In genomic region chr5:123139722-123140627, GRCm38 (mm10) we compare ENCODE assay signal across 9 mouse cellular contexts. TPM values are rescaled to one million over a fixed set of nuclear protein-coding genes. Genes with fewer than 3 reads are reported as not detected.
DNase-seq lines count a peak whose midpoint lies in the region; ATAC-seq and TF ChIP-seq lines count a peak whose summit lies in the region.
"Had no signal": no experiment of that assay in that cellular context is flagged by ENCODE, and none has a peak within 500 bp of the region (broad histone marks: within the 10 kb centered on the region; RNA-seq: fewer than 3 reads in every experiment).

No protein-coding gene starts in this region.

- H3K4me2 ChIP-seq in forebrain, embryonic 16.5 days (ENCODE audit: low read length) = peak overlapping the region; percentile 99
- H3K4me2 ChIP-seq in kidney, postnatal 0 days (ENCODE audit: low read length) = peak overlapping the region; percentile 100
- peak overlapping the region; percentile 87 for H3K4me2 ChIP-seq in midbrain, embryonic 16.5 days (ENCODE audit: low read length)

- under 1% methylated on average over 28 of the region's 28 CpGs for WGBS in forebrain, embryonic 16.5 days
- under 1% methylated on average over 28 of the region's 28 CpGs for WGBS in kidney, postnatal 0 days
- under 1% methylated on average over 28 of the region's 28 CpGs for WGBS in midbrain, embryonic 16.5 days

- peak overlapping the region; percentile 63 for H3K4me3 ChIP-seq in forebrain, embryonic 16.5 days (replicated peaks; ENCODE audit: low read length)
- peak overlapping the region; percentile 87 for H3K4me3 ChIP-seq in kidney, postnatal 0 days (replicated peaks; ENCODE audit: low read depth, low read length)
- H3K4me3 ChIP-seq in midbrain, embryonic 16.5 days (ENCODE audit: low read depth, low read length) = peak overlapping the region; percentile 94

- H3K4me1 ChIP-seq in forebrain, embryonic 16.5 days (replicated peaks; ENCODE audit: control insufficient read depth, insufficient read depth, low read length) = peaks cover 44% of the 10 kb centered on the region
- H3K4me1 ChIP-seq in kidney, postnatal 0 days (replicated peaks; ENCODE audit: insufficient read depth, low read length) = peaks cover 43% of the 10 kb centered on the region
- peaks cover 40% of the 10 kb centered on the region for H3K4me1 ChIP-seq in midbrain, embryonic 16.5 days (ENCODE audit: control insufficient read depth, insufficient read depth, low read length)

- peak overlapping the region; percentile 98 for H3K9ac ChIP-seq in forebrain, embryonic 16.5 days (replicated peaks; ENCODE audit: low read depth, low read length)
- peak overlapping the region; percentile 94 for H3K9ac ChIP-seq in kidney, postnatal 0 days (ENCODE audit: low read depth, low read length)
- peak overlapping the region; percentile 100 for H3K9ac ChIP-seq in midbrain, embryonic 16.5 days (ENCODE audit: low read depth, low read length)

- ATAC-seq in forebrain, embryonic 16.5 days = no peak
- no peak for ATAC-seq in kidney, postnatal 0 days (replicated peaks; ENCODE audit: low FRiP score, low read depth)
- ATAC-seq in midbrain, embryonic 16.5 days = no peak
- ATAC-seq in monocyte, adult 5-6 weeks (replicated peaks; ENCODE audit: insufficient number of reproducible peaks, low FRiP score, low TSS enrichment, poor library complexity, severe bottlenecking) = no peak

- DNase-seq in cerebellum, postnatal 14 days = peak; percentile 47 to 61
- no peak for DNase-seq in cerebellum, adult 11 months
- peak; percentile 60 for DNase-seq in NIH3T3 (ENCODE audit: low read depth)
- no peak for DNase-seq in kidney, postnatal 0 days (ENCODE audit: low spot score)
- DNase-seq in gastrocnemius, adult 8-10 months (ENCODE audit: low spot score in 2 of 2) = no peak

- no peaks in the 10 kb centered on the region for H3K27me3 ChIP-seq in forebrain, embryonic 16.5 days (replicated peaks; ENCODE audit: control insufficient read depth, insufficient read depth, low read length)
- H3K27me3 ChIP-seq in kidney, postnatal 0 days (ENCODE audit: insufficient read depth, low read length) = no peaks in the 10 kb centered on the region
- H3K27me3 ChIP-seq in midbrain, embryonic 16.5 days (ENCODE audit: control insufficient read depth, insufficient read depth, low read depth, low read length) = no peaks in the 10 kb centered on the region

- no peak for TF ChIP-seq CTCF in kidney, postnatal 0 days (IDR thresholded peaks at IDR 0.05; ENCODE audit: low read depth)

- no peaks in the 10 kb centered on the region for H3K9me3 ChIP-seq in forebrain, embryonic 16.5 days (ENCODE audit: control insufficient read depth, low read length)
- H3K9me3 ChIP-seq in kidney, postnatal 0 days (replicated peaks; ENCODE audit: low read length) = no peaks in the 10 kb centered on the region
- no peaks in the 10 kb centered on the region for H3K9me3 ChIP-seq in midbrain, embryonic 16.5 days (replicated peaks; ENCODE audit: control insufficient read depth, low read length, poor library complexity, severe bottlenecking)

- H3K36me3 ChIP-seq in forebrain, embryonic 16.5 days (ENCODE audit: control insufficient read depth, insufficient read depth) = no peaks in the 10 kb centered on the region
- no peaks in the 10 kb centered on the region for H3K36me3 ChIP-seq in kidney, postnatal 0 days (ENCODE audit: insufficient read depth, low read length)
- no peaks in the 10 kb centered on the region for H3K36me3 ChIP-seq in midbrain, embryonic 16.5 days (ENCODE audit: control insufficient read depth, insufficient read depth, low read length)

- peak overlapping the region; percentile 100 for H3K27ac ChIP-seq in forebrain, embryonic 16.5 days (ENCODE audit: low read length)
- peak overlapping the region; percentile 100 for H3K27ac ChIP-seq in kidney, postnatal 0 days
- peak overlapping the region; percentile 100 for H3K27ac ChIP-seq in midbrain, embryonic 16.5 days (ENCODE audit: low read length)

RNA-seq across cellular contexts. Expression of gene Setd1b, which starts 2.0 kb away (rescaled TPM):
- polyA plus RNA-seq in forebrain, embryonic 16.5 days (2015; fragmentation: Nextera tagmentation; extraction: Ambion mirVana) = 12.5 TPM in 2 replicates
- 7.0 and 7.1 TPM in 2 replicates for polyA plus RNA-seq in kidney, postnatal 0 days (2015; fragmentation: Nextera tagmentation; extraction: Ambion mirVana)
- polyA plus RNA-seq in midbrain, embryonic 16.5 days (2015; fragmentation: Nextera tagmentation; extraction: Ambion mirVana) = 10.0 and 11.8 TPM in 2 replicates
- total RNA-seq in monocyte, adult 5-6 weeks (2017) = 2.4 to 15.3 TPM (median 3.2 TPM) in 3 replicates
- 10 to 100 TPM in 3 of 4 experiments, 1 to 10 TPM in 1; 8.0 to 10.8 (median 10.5) TPM for total RNA-seq in gastrocnemius, adult 8-10 months (2022)

RNA-seq across cellular contexts. Expression of gene Rhof, which starts 7.5 kb away (rescaled TPM):
- polyA plus RNA-seq in forebrain, embryonic 16.5 days (2015; fragmentation: Nextera tagmentation; extraction: Ambion mirVana) = 15.8 and 18.7 TPM in 2 replicates
- 3.2 and 3.3 TPM in 2 replicates for polyA plus RNA-seq in kidney, postnatal 0 days (2015; fragmentation: Nextera tagmentation; extraction: Ambion mirVana)
- polyA plus RNA-seq in midbrain, embryonic 16.5 days (2015; fragmentation: Nextera tagmentation; extraction: Ambion mirVana) = 13.9 and 21.4 TPM in 2 replicates
- 18.8 to 40.6 TPM (median 30.1 TPM) in 3 replicates for total RNA-seq in monocyte, adult 5-6 weeks (2017)
- under 1 TPM in 3 of 4 experiments, not detected in 1; 0.24 to 0.36 (median 0.36) TPM for total RNA-seq in gastrocnemius, adult 8-10 months (2022)

RNA-seq across cellular contexts. Expression of gene Psmd9, which starts 29.2 kb away (rescaled TPM):
- 83.1 and 86.0 TPM in 2 replicates for polyA plus RNA-seq in forebrain, embryonic 16.5 days (2015; fragmentation: Nextera tagmentation; extraction: Ambion mirVana)
- 77.4 and 78.7 TPM in 2 replicates for polyA plus RNA-seq in kidney, postnatal 0 days (2015; fragmentation: Nextera tagmentation; extraction: Ambion mirVana)
- 73.6 and 77.6 TPM in 2 replicates for polyA plus RNA-seq in midbrain, embryonic 16.5 days (2015; fragmentation: Nextera tagmentation; extraction: Ambion mirVana)
- 16.7 to 38.7 TPM (median 18.9 TPM) in 3 replicates for total RNA-seq in monocyte, adult 5-6 weeks (2017)
- total RNA-seq in gastrocnemius, adult 8-10 months (2022) = 10 to 100 TPM; 11.4 to 12.8 (median 12.3) TPM

RNA-seq across cellular contexts. Expression of gene Hpd, which starts 42.6 kb away (rescaled TPM):
- polyA plus RNA-seq in forebrain, embryonic 16.5 days (2015; fragmentation: Nextera tagmentation; extraction: Ambion mirVana) = not detected in 2 replicates
- polyA plus RNA-seq in kidney, postnatal 0 days (2015; fragmentation: Nextera tagmentation; extraction: Ambion mirVana) = 0.32 and 0.45 TPM in 2 replicates
- not detected in 2 replicates for polyA plus RNA-seq in midbrain, embryonic 16.5 days (2015; fragmentation: Nextera tagmentation; extraction: Ambion mirVana)
- total RNA-seq in monocyte, adult 5-6 weeks (2017) = not detected in 3 replicates
- total RNA-seq in gastrocnemius, adult 8-10 months (2022) = 1 to 10 TPM in 1 of 4 experiments, not detected in 3; 1.3 TPM
- total RNA-seq: layer of hippocampus, postnatal 14 days had no signal

Comparison
In these comparisons a context has a peak if more than half of its experiments do, and no peak if none do; other contexts are left out.
1. DNase-seq: peak in cerebellum, postnatal 14 days (2 of 2) and NIH3T3 (single experiment); none in cerebellum, adult 11 months (single experiment), kidney, postnatal 0 days (single experiment) and gastrocnemius, adult 8-10 months (0 of 2).
2. Peak in every context shown above with its lines, with median percentiles within 50 percentile points of each other: H3K27ac ChIP-seq, H3K4me2 ChIP-seq, H3K4me3 ChIP-seq and H3K9ac ChIP-seq.